Mouse (Mus musculus): ENCODE data around the gene Lrrc9. TPM values are rescaled to one million over a fixed set of nuclear protein-coding genes. Genes with fewer than 3 reads are reported as not detected.

The Lrrc9 gene
- polyA plus RNA-seq, 1 experiment, result not detected

DNA sequence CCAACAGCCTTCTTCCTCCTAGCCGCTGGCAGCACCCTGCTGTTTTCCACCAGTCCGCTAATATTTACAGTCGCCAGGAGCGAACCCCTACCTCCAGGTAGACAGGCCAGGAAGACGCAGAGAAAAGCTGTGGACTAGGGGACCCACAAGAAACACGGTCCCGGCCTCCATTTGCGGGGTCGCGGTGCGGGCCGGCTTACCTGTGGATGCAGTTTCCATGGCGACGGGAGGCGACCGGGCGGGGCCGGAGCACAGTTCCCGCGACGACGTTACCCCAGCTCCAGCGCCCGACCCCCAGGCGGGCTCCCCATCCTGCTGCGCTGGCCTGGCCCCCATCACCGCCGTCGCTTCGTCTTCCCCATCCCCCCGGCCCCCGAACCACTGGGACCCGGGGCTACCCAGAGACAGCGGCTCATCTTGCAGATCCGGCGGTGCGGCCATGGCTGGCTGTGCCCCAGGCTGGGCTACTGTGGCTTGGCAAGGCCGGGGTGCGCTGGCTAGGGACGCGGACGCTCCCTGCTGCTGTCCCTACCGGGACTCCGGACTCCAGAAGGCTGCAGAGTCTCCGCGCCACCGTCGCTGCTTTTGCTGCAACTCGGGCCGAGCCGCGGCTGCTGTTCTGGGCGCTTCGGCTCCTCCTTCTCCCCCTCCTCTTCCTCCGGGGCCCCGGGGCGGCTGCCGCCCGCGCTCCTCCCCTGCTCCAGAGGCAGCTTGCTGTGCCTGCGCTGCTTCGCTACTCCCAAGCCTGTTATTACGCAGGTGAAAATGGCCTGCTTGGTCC lies 33.4 kb upstream of the Lrrc9 start:
- H3ac ChIP-seq (ENCODE audit: control insufficient read depth, insufficient read length, low read depth), result no peak overlapping the region
- H3K36me3 ChIP-seq (ENCODE audit: control insufficient read depth, insufficient read depth), result no peaks in the 10 kb centered on the region
- TF ChIP-seq MAX (IDR thresholded peaks at IDR 0.05) (no peak), USF1 (IDR thresholded peaks at IDR 0.05; ENCODE audit: low read depth) (no peak), CTCF (IDR thresholded peaks at IDR 0.05; ENCODE audit: control insufficient read depth, insufficient read depth, insufficient read length) (no peak)
- H3K27me3 ChIP-seq (ENCODE audit: control insufficient read depth, insufficient read depth, insufficient read length), result peaks cover 24% of the 10 kb centered on the region
- H3K79me3 ChIP-seq (ENCODE audit: low read depth), result no peaks in the 10 kb centered on the region
- no peaks in the 10 kb centered on the region for H3K79me2 ChIP-seq (ENCODE audit: control insufficient read depth, insufficient read depth)
- H3K4me3 ChIP-seq (ENCODE audit: insufficient read depth, poor library complexity, severe bottlenecking), result no peak overlapping the region

DNA sequence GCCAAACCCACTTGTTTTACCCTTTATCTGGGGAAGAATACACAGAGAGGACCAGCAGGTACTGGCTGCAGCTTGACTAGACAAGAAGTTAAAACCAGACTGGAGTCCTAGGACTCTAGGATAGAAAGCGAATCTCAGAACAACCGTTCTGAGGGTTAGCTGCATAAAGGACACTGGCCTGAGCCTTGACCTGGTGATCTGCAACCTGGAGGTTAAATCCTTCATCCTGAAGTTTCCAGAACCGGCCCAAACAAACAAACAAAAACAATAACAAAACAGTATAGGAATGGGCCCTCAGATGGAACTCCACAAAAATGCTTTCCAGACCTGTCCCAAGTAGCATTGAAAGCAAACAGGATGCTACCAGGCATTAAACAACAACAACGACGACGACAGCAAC lies 32.7 kb upstream of the Lrrc9 start, which contains the start of gene Rtn1:
Rtn1 (minus strand) TSS at position 101 of the 400 bp plus-strand sequence.
- no peaks in the 10 kb centered on the region for H3K79me3 ChIP-seq (ENCODE audit: low read depth)
- no peak within 1 kb of the TSS for H3K4me3 ChIP-seq (ENCODE audit: insufficient read depth, poor library complexity, severe bottlenecking)
- peaks cover 24% of the 10 kb centered on the region for H3K27me3 ChIP-seq (ENCODE audit: control insufficient read depth, insufficient read depth, insufficient read length)

DNA sequence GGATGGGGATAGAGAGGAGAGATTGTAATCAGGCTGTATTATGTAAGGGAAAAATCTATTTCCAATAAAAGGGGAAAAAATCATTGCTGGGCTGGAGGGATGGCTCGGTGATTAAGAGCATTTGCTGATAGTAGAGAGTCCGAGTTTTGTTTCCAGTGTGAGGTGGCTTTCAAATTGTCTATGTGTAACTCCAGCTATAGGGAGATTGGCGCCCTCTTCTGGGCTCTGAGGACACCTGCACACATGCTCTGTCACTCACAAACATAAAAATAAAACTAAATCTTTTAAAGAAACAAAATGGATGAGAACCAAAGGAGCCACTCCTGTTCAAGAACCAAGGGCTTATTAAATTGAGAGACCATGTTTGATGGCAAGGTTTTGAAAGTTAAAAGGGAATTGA lies 23.9 kb upstream of the Lrrc9 start:
- Histone ChIP-seq H3K36me3 (ENCODE audit: control insufficient read depth, insufficient read depth) (no peaks in the 10 kb centered on the region), H3K79me3 (ENCODE audit: low read depth) (no peaks in the 10 kb centered on the region), H3K79me2 (ENCODE audit: control insufficient read depth, insufficient read depth) (no peaks in the 10 kb centered on the region), H3K27me3 (ENCODE audit: control insufficient read depth, insufficient read depth, insufficient read length) (no peaks in the 10 kb centered on the region), H3K4me3 (ENCODE audit: insufficient read depth, poor library complexity, severe bottlenecking) (no peak overlapping the region), H3ac (ENCODE audit: control insufficient read depth, insufficient read length, low read depth) (no peak overlapping the region)
- TF ChIP-seq MYOG (IDR thresholded peaks at IDR 0.05; ENCODE audit: control insufficient read depth, extremely low read depth, insufficient read length) (no peak), MAX (IDR thresholded peaks at IDR 0.05) (no peak), USF1 (IDR thresholded peaks at IDR 0.05; ENCODE audit: low read depth) (no peak), MYOD1 (IDR thresholded peaks at IDR 0.05; ENCODE audit: control insufficient read depth, insufficient read length, low read depth) (no peak), CTCF (IDR thresholded peaks at IDR 0.05; ENCODE audit: control insufficient read depth, insufficient read depth, insufficient read length) (no peak), CEBPB (IDR thresholded peaks at IDR 0.05; ENCODE audit: low read depth) (no peak), FOSL1 (IDR thresholded peaks at IDR 0.05; ENCODE audit: insufficient read depth, low read length, poor library complexity, severe bottlenecking) (no peak)

More for the DNA sequence above, 32.7 kb upstream of the Lrrc9 start, which contains the start of gene Rtn1:
- Histone ChIP-seq H3K36me3 (ENCODE audit: control insufficient read depth, insufficient read depth) (no peaks in the 10 kb centered on the region), H3K79me2 (ENCODE audit: control insufficient read depth, insufficient read depth) (no peaks in the 10 kb centered on the region), H3ac (ENCODE audit: control insufficient read depth, insufficient read length, low read depth) (no peak within 1 kb of the TSS)
- no peak for TF ChIP-seq MYOD1 (IDR thresholded peaks at IDR 0.05; ENCODE audit: control insufficient read depth, insufficient read length, low read depth)
- TF ChIP-seq MYOG (IDR thresholded peaks at IDR 0.05; ENCODE audit: control insufficient read depth, extremely low read depth, insufficient read length), result no peak
- TF ChIP-seq CEBPB (IDR thresholded peaks at IDR 0.05; ENCODE audit: low read depth), result no peak
- TF ChIP-seq CTCF (IDR thresholded peaks at IDR 0.05; ENCODE audit: control insufficient read depth, insufficient read depth, insufficient read length), result no peak
- TF ChIP-seq USF1 (IDR thresholded peaks at IDR 0.05; ENCODE audit: low read depth), result no peak
- no peak for TF ChIP-seq MAX (IDR thresholded peaks at IDR 0.05)
- TF ChIP-seq FOSL1 (IDR thresholded peaks at IDR 0.05; ENCODE audit: insufficient read depth, low read length, poor library complexity, severe bottlenecking), result no peak

- Histone ChIP-seq H3K79me3 (ENCODE audit: low read depth) (no peaks in the 10 kb centered on the region), H3K79me2 (ENCODE audit: control insufficient read depth, insufficient read depth) (no peaks in the 10 kb centered on the region), H3K27me3 (ENCODE audit: control insufficient read depth, insufficient read depth, insufficient read length) (no peaks in the 10 kb centered on the region), H3K4me3 (ENCODE audit: insufficient read depth, poor library complexity, severe bottlenecking) (no peak overlapping the region), H3K36me3 (ENCODE audit: control insufficient read depth, insufficient read depth) (no peaks in the 10 kb centered on the region), H3ac (ENCODE audit: control insufficient read depth, insufficient read length, low read depth) (no peak overlapping the region)
- no peak for TF ChIP-seq MYOD1 (IDR thresholded peaks at IDR 0.05; ENCODE audit: control insufficient read depth, insufficient read length, low read depth)
- no peak for TF ChIP-seq CEBPB (IDR thresholded peaks at IDR 0.05; ENCODE audit: low read depth)
- TF ChIP-seq MYOG (IDR thresholded peaks at IDR 0.05; ENCODE audit: control insufficient read depth, extremely low read depth, insufficient read length), result no peak
- TF ChIP-seq FOSL1 (IDR thresholded peaks at IDR 0.05; ENCODE audit: insufficient read depth, low read length, poor library complexity, severe bottlenecking), result no peak
- no peak for TF ChIP-seq USF1 (IDR thresholded peaks at IDR 0.05; ENCODE audit: low read depth)
- TF ChIP-seq CTCF (IDR thresholded peaks at IDR 0.05; ENCODE audit: control insufficient read depth, insufficient read depth, insufficient read length), result no peak
- no peak for TF ChIP-seq MAX (IDR thresholded peaks at IDR 0.05)
Measured at GRCm38 (mm10) chr12:72422681-72423080, 19.0 kb upstream of the Lrrc9 start.

DNA sequence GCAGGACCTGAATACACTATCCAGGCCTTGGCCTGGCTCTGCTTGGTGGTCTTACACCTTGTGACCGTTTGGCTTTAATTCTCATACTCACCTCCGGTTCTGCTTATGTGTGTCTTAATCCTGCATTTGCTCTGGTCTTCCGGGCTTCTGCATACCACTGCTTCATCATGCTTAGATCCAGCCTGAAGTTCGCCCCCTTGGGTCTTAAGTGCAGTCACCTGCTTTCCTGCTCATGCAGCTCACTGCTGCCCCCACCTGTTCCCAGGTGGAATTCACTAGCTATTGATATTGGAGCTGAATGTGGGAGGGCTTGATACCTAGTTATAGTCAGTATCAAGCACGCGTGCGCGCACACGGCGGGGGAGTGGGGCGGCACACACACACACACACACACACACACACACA lies 13.9 kb upstream of the Lrrc9 start:
- Histone ChIP-seq H3K79me2 (ENCODE audit: control insufficient read depth, insufficient read depth) (no peaks in the 10 kb centered on the region), H3K79me3 (ENCODE audit: low read depth) (no peaks in the 10 kb centered on the region), H3K36me3 (ENCODE audit: control insufficient read depth, insufficient read depth) (no peaks in the 10 kb centered on the region), H3K27me3 (ENCODE audit: control insufficient read depth, insufficient read depth, insufficient read length) (no peaks in the 10 kb centered on the region), H3ac (ENCODE audit: control insufficient read depth, insufficient read length, low read depth) (no peak overlapping the region), H3K4me3 (ENCODE audit: insufficient read depth, poor library complexity, severe bottlenecking) (no peak overlapping the region)
- no peak for TF ChIP-seq MYOD1 (IDR thresholded peaks at IDR 0.05; ENCODE audit: control insufficient read depth, insufficient read length, low read depth)
- no peak for TF ChIP-seq FOSL1 (IDR thresholded peaks at IDR 0.05; ENCODE audit: insufficient read depth, low read length, poor library complexity, severe bottlenecking)
- TF ChIP-seq USF1 (IDR thresholded peaks at IDR 0.05; ENCODE audit: low read depth), result no peak
- no peak for TF ChIP-seq MAX (IDR thresholded peaks at IDR 0.05)
- no peak for TF ChIP-seq CTCF (IDR thresholded peaks at IDR 0.05; ENCODE audit: control insufficient read depth, insufficient read depth, insufficient read length)
- TF ChIP-seq CEBPB (IDR thresholded peaks at IDR 0.05; ENCODE audit: low read depth), result no peak
- TF ChIP-seq MYOG (IDR thresholded peaks at IDR 0.05; ENCODE audit: control insufficient read depth, extremely low read depth, insufficient read length), result no peak
